Mouse (Mus musculus) spleen, postnatal 14 days (tissue): ENCODE measurements around the gene Tnik.

Experiments
- DNase-seq, 2 experiments: peaks; one replicate each; pipeline ENCODE4 v3.0.0; 2021 to 2022; ENCODE audit warnings: low spot score in 2 of 2

Tnik gene

GRCm38 (mm10) chr3:28467148-28467754 is 204.2 kb downstream of the Tnik start:
- DNase-seq, result no peak

GRCm38 (mm10) chr3:28467871-28468285 is 204.9 kb downstream of the Tnik start:
- DNase-seq, result no peak

GRCm38 (mm10) chr3:28473439-28473838 is 210.4 kb downstream of the Tnik start:
- DNase-seq, result no peak

GRCm38 (mm10) chr3:28477373-28477772 is 214.4 kb downstream of the Tnik start:
- no peak for DNase-seq

GRCm38 (mm10) chr3:28485716-28486115 is 222.7 kb downstream of the Tnik start:
- no peak for DNase-seq

- DNase-seq, result no peak
Measured at GRCm38 (mm10) chr3:28487418-28487817, 224.4 kb downstream of the Tnik start.

- no peak for DNase-seq
Measured at GRCm38 (mm10) chr3:28491085-28492041, 228.3 kb downstream of the Tnik start.

- no peak for DNase-seq
Measured at GRCm38 (mm10) chr3:28496806-28497502, 233.9 kb downstream of the Tnik start.

GRCm38 (mm10) chr3:28497503-28497857 is 234.5 kb downstream of the Tnik start:
- no peak for DNase-seq

- DNase-seq, result no peak
Measured at GRCm38 (mm10) chr3:28502697-28503096, 239.7 kb downstream of the Tnik start.

GRCm38 (mm10) chr3:28509337-28509935 is 246.4 kb downstream of the Tnik start:
- DNase-seq, result no peak

- DNase-seq, result no peak
Measured at GRCm38 (mm10) chr3:28523004-28523482, 260.0 kb downstream of the Tnik start.

GRCm38 (mm10) chr3:28523541-28524165 is 260.6 kb downstream of the Tnik start:
- DNase-seq, result no peak

- DNase-seq, result no peak
Measured at GRCm38 (mm10) chr3:28524562-28524961, 261.5 kb downstream of the Tnik start.

GRCm38 (mm10) chr3:28526671-28527070 is 263.7 kb downstream of the Tnik start:
- DNase-seq, result no peak

- no peak for DNase-seq
Measured at GRCm38 (mm10) chr3:28527231-28527630, 264.2 kb downstream of the Tnik start.

GRCm38 (mm10) chr3:28529548-28529947 is 266.5 kb downstream of the Tnik start:
- DNase-seq, result no peak

GRCm38 (mm10) chr3:28531294-28531956 is 268.4 kb downstream of the Tnik start:
- DNase-seq, result no peak

- no peak for DNase-seq
Measured at GRCm38 (mm10) chr3:28532666-28533065, 269.7 kb downstream of the Tnik start.

GRCm38 (mm10) chr3:28540121-28540520 is 277.1 kb downstream of the Tnik start:
- DNase-seq, result no peak

GRCm38 (mm10) chr3:28542941-28543340 is 279.9 kb downstream of the Tnik start:
- no peak for DNase-seq
